Mouse (Mus musculus) MEL (cell line): ENCODE measurements around the gene Tbx3. TPM values are rescaled to one million over a fixed set of nuclear protein-coding genes. Genes with fewer than 3 reads are reported as not detected.

ENCODE experiments used
- DNase-seq: peaks from one replicate; pipeline ENCODE4 v3.0.0; 2011; ENCODE audit warnings: low read depth, low spot score
- H3K27ac ChIP-seq: 2 replicates; pipeline ENCODE4 v1.5.1; 2012; ENCODE audit warnings: low read depth, mild to moderate bottlenecking, control low read depth, low read length, moderate library complexity; ENCODE audit not compliant: control insufficient read depth
- H3K27me3 ChIP-seq, 2 experiments: fragments of 150-350 bp in 1 of 2; sonication (generic) in 1 of 2; 2 replicates each; pipeline ENCODE4 v1.6.1; 2012; ENCODE audit warnings: low read length in 2 of 2, mild to moderate bottlenecking in 2 of 2, improper control_type of control experiment in 1 of 2, moderate library complexity in 1 of 2; ENCODE audit not compliant: insufficient read depth in 2 of 2, control insufficient read depth in 1 of 2
- H3K36me3 ChIP-seq, 2 experiments: 2 replicates each; pipeline ENCODE4 v1.6.1; 2012 to 2014; ENCODE audit warnings: low read length in 2 of 2, improper control_type of control experiment in 1 of 2, inconsistent platforms in 1 of 2, mild to moderate bottlenecking in 1 of 2; ENCODE audit not compliant: insufficient read depth in 2 of 2, control insufficient read depth in 1 of 2
- H3K4me1 ChIP-seq, 2 experiments: fragments of 150-350 bp in 1 of 2; sonication (generic) in 1 of 2; 2 replicates each; pipeline ENCODE4 v1.6.1; 2012; ENCODE audit warnings: low read length in 2 of 2, improper control_type of control experiment in 1 of 2, mild to moderate bottlenecking in 1 of 2; ENCODE audit not compliant: insufficient read depth in 2 of 2, control insufficient read depth in 1 of 2
- H3K4me3 ChIP-seq, 2 experiments: fragments of 150-350 bp in 1 of 2; sonication (generic) in 1 of 2; 2 replicates each; pipeline ENCODE4 v1.5.1; 2012; ENCODE audit warnings: low read depth in 2 of 2, low read length in 2 of 2, mild to moderate bottlenecking in 2 of 2, moderate library complexity in 2 of 2, control low read depth in 1 of 2, improper control_type of control experiment in 1 of 2; ENCODE audit not compliant: control insufficient read depth in 1 of 2, insufficient read depth in 1 of 2
- H3K79me2 ChIP-seq: 2 replicates; pipeline ENCODE4 v1.6.1; 2012; ENCODE audit warnings: mild to moderate bottlenecking, low read length, moderate library complexity; ENCODE audit not compliant: control insufficient read depth, poor library complexity, insufficient read depth
- H3K9ac ChIP-seq: 2 replicates; pipeline ENCODE4 v1.6.1; 2012; ENCODE audit warnings: low read depth, mild to moderate bottlenecking, control low read depth, low read length, moderate library complexity; ENCODE audit not compliant: control insufficient read depth, poor library complexity, severe bottlenecking
- H3K9me3 ChIP-seq: fragments of 150-350 bp; sonication (generic); replicated peaks from 2 replicates; pipeline ENCODE4 v1.6.1; 2012; ENCODE audit warnings: mild to moderate bottlenecking, low read length, improper control_type of control experiment, moderate library complexity; ENCODE audit not compliant: insufficient read depth
- CHD1 ChIP-seq: IDR thresholded peaks from 2 replicates; pipeline ENCODE4 v1.6.1; 2012; ENCODE audit warnings: low read depth, mild to moderate bottlenecking, inconsistent platforms, low read length, improper control_type of control experiment
- CTCF ChIP-seq, 3 experiments: IDR thresholded peaks in 2 of 3; conservative IDR thresholded peaks in 1 of 3; 2 replicates each; pipeline ENCODE4 v1.5.1; 2011 to 2012; ENCODE audit warnings: low read length in 3 of 3, low read depth in 2 of 3, mild to moderate bottlenecking in 2 of 3, improper control_type of control experiment in 1 of 3, inconsistent platforms in 1 of 3, mixed read lengths in 1 of 3, moderate library complexity in 1 of 3; ENCODE audit not compliant: control insufficient read depth in 1 of 3, insufficient read depth in 1 of 3, poor library complexity in 1 of 3, severe bottlenecking in 1 of 3
- KAT2A ChIP-seq: conservative IDR thresholded peaks from 2 replicates; pipeline ENCODE4 v1.6.1; 2012; ENCODE audit warnings: low read depth, low read length, improper control_type of control experiment, inconsistent platforms
- MAX ChIP-seq: IDR thresholded peaks from 2 replicates; pipeline ENCODE4 v1.6.1; 2011; ENCODE audit warnings: low read length, improper control_type of control experiment
- MAZ ChIP-seq: IDR thresholded peaks from 2 replicates; pipeline ENCODE4 v1.6.1; 2012; ENCODE audit warnings: low read depth, mild to moderate bottlenecking, inconsistent platforms, low read length, improper control_type of control experiment
- MYB ChIP-seq: IDR thresholded peaks from 2 replicates; pipeline ENCODE4 v1.6.1; 2011; ENCODE audit warnings: mild to moderate bottlenecking, low read depth, low read length, improper control_type of control experiment
- MYC ChIP-seq: IDR thresholded peaks from 2 replicates; pipeline ENCODE4 v1.6.1; 2011; ENCODE audit warnings: low read depth, mild to moderate bottlenecking, low read length, improper control_type of control experiment, moderate library complexity
- POLR2A ChIP-seq, 2 experiments: IDR thresholded peaks; 2 replicates each; pipeline ENCODE4 v1.6.1; 2011 to 2012; ENCODE audit warnings: low read length in 2 of 2, mild to moderate bottlenecking in 2 of 2, control low read depth in 1 of 2, improper control_type of control experiment in 1 of 2, low read depth in 1 of 2, moderate library complexity in 1 of 2; ENCODE audit not compliant: control insufficient read depth in 1 of 2, insufficient read depth in 1 of 2, poor library complexity in 1 of 2
- POLR2AphosphoS2 ChIP-seq: IDR thresholded peaks from 2 replicates; pipeline ENCODE4 v1.6.1; 2011; ENCODE audit warnings: low read length, improper control_type of control experiment
- TAL1 ChIP-seq: IDR thresholded peaks from 2 replicates; pipeline ENCODE4 v1.6.1; 2012; ENCODE audit warnings: mild to moderate bottlenecking, inconsistent platforms, low read length, moderate library complexity, mixed read lengths
- TCF12 ChIP-seq: IDR thresholded peaks from 2 replicates; pipeline ENCODE4 v1.6.1; 2014; ENCODE audit warnings: low read depth, mild to moderate bottlenecking, inconsistent platforms, low read length, improper control_type of control experiment, moderate library complexity
- USF2 ChIP-seq, 2 experiments: IDR thresholded peaks; 2 replicates each; pipeline ENCODE4 v1.6.1; 2011 to 2012; ENCODE audit warnings: improper control_type of control experiment in 2 of 2, low read length in 2 of 2, borderline replicate concordance in 1 of 2, inconsistent platforms in 1 of 2, low read depth in 1 of 2, mild to moderate bottlenecking in 1 of 2; ENCODE audit not compliant: insufficient read depth in 1 of 2
- ZC3H11A ChIP-seq: IDR thresholded peaks from 2 replicates; pipeline ENCODE4 v1.6.1; 2012; ENCODE audit warnings: low read depth, mild to moderate bottlenecking, inconsistent platforms, low read length, improper control_type of control experiment
- ZMIZ1 ChIP-seq: IDR thresholded peaks from 2 replicates; pipeline ENCODE4 v1.6.1; 2012; ENCODE audit warnings: low read depth, mild to moderate bottlenecking, inconsistent platforms, low read length, improper control_type of control experiment, moderate library complexity
- ZNF384 ChIP-seq: IDR thresholded peaks from 2 replicates; pipeline ENCODE4 v1.6.1; 2012; ENCODE audit warnings: low read depth, mild to moderate bottlenecking, inconsistent platforms, low read length, improper control_type of control experiment
- polyA plus RNA-seq, 2 experiments: library from polyadenylated mRNA; stranded (reverse) in 1 of 2; unstranded in 1 of 2; fragments of >175 nt in 1 of 2; fragments of >200 nt in 1 of 2; gene quantifications; 2 replicates each; pipeline versions ENCODE4 v1.2.1 to v1.2.4; 2012; ENCODE audit warnings: low replicate concordance in 2 of 2, low read depth in 1 of 2; ENCODE audit not compliant: insufficient read length in 2 of 2, insufficient read depth in 1 of 2, missing spikeins in 1 of 2
- total RNA-seq: library from RNA; depleted of rRNA; stranded (reverse); fragments of 300-350 nt; gene quantifications from 2 replicates; pipeline ENCODE4 v1.2.3, GENCODE M21; 2012

Tbx3 gene
- total and polyA plus RNA-seq, 3 experiments, result not detected

DNA sequence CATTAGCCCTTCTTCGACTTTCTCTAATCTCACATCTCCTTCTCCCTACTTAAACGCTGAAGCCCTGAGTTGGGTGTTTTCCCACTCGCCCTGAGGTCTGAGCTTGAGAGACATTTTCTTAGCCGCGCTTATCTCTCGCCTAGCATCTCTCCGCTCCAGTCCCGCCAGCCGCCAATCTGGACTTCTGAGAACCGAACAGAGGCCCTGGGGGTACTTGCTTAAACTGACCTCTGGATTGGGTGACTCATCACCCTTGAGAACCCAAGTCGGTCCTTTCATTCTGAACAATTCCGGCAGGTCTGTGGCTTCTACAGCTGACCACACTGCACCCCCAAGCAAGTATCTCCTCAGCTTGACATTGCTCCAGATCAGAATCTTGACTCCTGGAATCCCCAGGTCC lies 32.2 kb upstream of the Tbx3 start:
- DNase-seq, result no peak
- no peaks in the 10 kb centered on the region for H3K4me1 ChIP-seq
- no peak overlapping the region for H3K9ac ChIP-seq
- H3K9me3 ChIP-seq, result no peaks in the 10 kb centered on the region
- TF ChIP-seq POLR2A (IDR thresholded peaks at IDR 0.05; ENCODE audit: control insufficient read depth in 1 of 2, insufficient read depth in 1 of 2, low read depth in 1 of 2, low read length in 2 of 2, poor library complexity in 1 of 2), result no peak
- H3K27me3 ChIP-seq, result no peaks in the 10 kb centered on the region
- no peak overlapping the region for H3K27ac ChIP-seq
- H3K4me3 ChIP-seq, result no peak overlapping the region
- no peaks in the 10 kb centered on the region for H3K79me2 ChIP-seq
- no peaks in the 10 kb centered on the region for H3K36me3 ChIP-seq

DNA sequence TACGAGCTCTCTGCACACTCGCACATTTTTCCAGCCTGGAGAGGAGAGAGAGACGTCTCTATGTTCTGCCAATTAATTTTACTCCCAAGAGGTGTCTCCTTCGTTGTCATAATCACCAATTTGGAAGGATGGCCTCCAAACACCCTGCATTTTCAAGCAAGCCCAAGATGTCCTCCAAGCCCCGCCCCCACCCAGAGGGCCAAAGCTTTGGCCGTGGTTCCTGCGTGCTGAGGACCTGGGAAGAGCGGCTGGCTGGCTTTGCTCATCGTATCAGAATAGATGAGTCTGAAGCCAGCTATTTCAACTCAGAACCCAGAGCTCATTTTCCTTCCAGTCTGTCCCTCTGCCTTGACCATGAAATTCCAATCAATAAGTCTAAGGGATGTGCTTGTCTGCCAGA lies 29.4 kb upstream of the Tbx3 start:
- DNase-seq, result no peak
- no peak overlapping the region for H3K9ac ChIP-seq
- no peaks in the 10 kb centered on the region for H3K4me1 ChIP-seq
- H3K9me3 ChIP-seq, result no peaks in the 10 kb centered on the region
- H3K36me3 ChIP-seq, result no peaks in the 10 kb centered on the region
- TF ChIP-seq CTCF (IDR thresholded peaks at IDR 0.05 in 2 of 3, conservative IDR thresholded peaks at IDR 0.05 in 1 of 3; ENCODE audit: control insufficient read depth in 1 of 3, insufficient read depth in 1 of 3, low read depth in 2 of 3, low read length in 3 of 3, poor library complexity in 1 of 3, severe bottlenecking in 1 of 3), result no peak
- no peak overlapping the region for H3K27ac ChIP-seq
- no peak overlapping the region for H3K4me3 ChIP-seq
- no peaks in the 10 kb centered on the region for H3K79me2 ChIP-seq
- H3K27me3 ChIP-seq, result no peaks in the 10 kb centered on the region

DNA sequence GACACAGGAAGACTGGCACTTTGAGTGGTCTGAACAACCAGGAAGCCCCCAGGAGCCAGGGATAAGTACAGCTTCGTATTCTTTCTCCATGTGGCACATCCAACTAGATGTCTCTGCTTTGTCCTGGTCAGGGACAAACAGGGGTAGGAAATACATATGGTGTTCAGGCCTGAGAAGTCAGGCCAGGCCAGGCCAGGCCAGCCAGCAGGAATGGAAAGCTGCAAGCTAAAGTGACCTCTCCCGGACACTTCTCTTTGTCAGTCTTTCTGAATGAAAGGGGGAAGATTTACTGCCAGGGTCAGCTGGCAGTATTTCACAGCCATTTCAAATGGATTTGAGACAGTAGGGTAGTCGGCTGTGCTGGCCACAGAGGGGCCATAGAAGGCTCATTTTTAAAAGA lies 28.8 kb upstream of the Tbx3 start:
- H3K9me3 ChIP-seq, result no peaks in the 10 kb centered on the region
- DNase-seq, result no peak
- no peak overlapping the region for H3K4me3 ChIP-seq
- no peak for TF ChIP-seq POLR2AphosphoS2
- no peak for TF ChIP-seq KAT2A
- TF ChIP-seq POLR2A (IDR thresholded peaks at IDR 0.05; ENCODE audit: control insufficient read depth in 1 of 2, insufficient read depth in 1 of 2, low read depth in 1 of 2, low read length in 2 of 2, poor library complexity in 1 of 2), result no peak
- no peak for TF ChIP-seq ZMIZ1
- TF ChIP-seq MAZ, result no peak
- no peak for TF ChIP-seq TAL1
- TF ChIP-seq TCF12, result no peak
- TF ChIP-seq ZNF384, result no peak
- no peak for TF ChIP-seq MYB
- TF ChIP-seq ZC3H11A, result no peak
- TF ChIP-seq CTCF (IDR thresholded peaks at IDR 0.05 in 2 of 3, conservative IDR thresholded peaks at IDR 0.05 in 1 of 3; ENCODE audit: control insufficient read depth in 1 of 3, insufficient read depth in 1 of 3, low read depth in 2 of 3, low read length in 3 of 3, poor library complexity in 1 of 3, severe bottlenecking in 1 of 3), result no peak
- no peak for TF ChIP-seq MAX
- TF ChIP-seq MYC, result no peak
- no peak for TF ChIP-seq USF2 (IDR thresholded peaks at IDR 0.05; ENCODE audit: borderline replicate concordance in 1 of 2, insufficient read depth in 1 of 2, low read depth in 1 of 2, low read length in 2 of 2)
- TF ChIP-seq CHD1, result no peak
- TF ChIP-seq, all 39 proteins: peak for 0
- Histone ChIP-seq H3K36me3 (no peaks in the 10 kb centered on the region), H3K27ac (no peak overlapping the region), H3K9ac (no peak overlapping the region), H3K4me1 (no peaks in the 10 kb centered on the region), H3K79me2 (no peaks in the 10 kb centered on the region), H3K27me3 (no peaks in the 10 kb centered on the region)
